Mouse (Mus musculus): ENCODE results near the gene Zic5.

GRCm38 (mm10) chr14:122473211-122473751, 7.8 kb upstream of the Zic5 start:
- TF ChIP-seq CTCF (IDR thresholded peaks at IDR 0.05; ENCODE audit: low read depth) (no peak), EP300 (IDR thresholded peaks at IDR 0.05; ENCODE audit: low read depth) (no peak)

All from liver, postnatal 0 days (tissue).